Mouse (Mus musculus): ENCODE results near the gene Ifi47. TPM values are rescaled to one million over a fixed set of nuclear protein-coding genes. Genes with fewer than 3 reads are reported as not detected.

Gene Ifi47
- polyA plus RNA-seq, 1 experiment: 45.3 TPM

- H3K4me1 ChIP-seq (replicated peaks; ENCODE audit: control insufficient read depth, insufficient read depth, low read length): peaks cover 2% of the 10 kb centered on the region
- H3K27ac ChIP-seq (ENCODE audit: control insufficient read depth, insufficient read depth, low read length): no peak overlapping the region
- H3K36me3 ChIP-seq (ENCODE audit: control insufficient read depth, insufficient read depth, low read length): no peaks in the 10 kb centered on the region
- no peak for DNase-seq
- TF ChIP-seq POLR2A (IDR thresholded peaks at IDR 0.05; ENCODE audit: control insufficient read depth, extremely low read depth, insufficient read depth, low read length, poor library complexity) (no peak), CTCF (IDR thresholded peaks at IDR 0.05; ENCODE audit: borderline replicate concordance, control insufficient read depth, extremely low read depth, insufficient read depth, low read length, poor library complexity) (no peak)
- H3K27me3 ChIP-seq (ENCODE audit: control insufficient read depth, insufficient read depth, low read length): no peaks in the 10 kb centered on the region
- no peak overlapping the region for H3K4me3 ChIP-seq (ENCODE audit: control insufficient read depth, insufficient read depth, low read length)
- 98% methylated on average over 1 of the region's 1 CpGs for WGBS
These were observed 8.0 kb upstream of the Ifi47 start for GRCm38 (mm10) chr11:49068358-49068757.

- H3K4me1 ChIP-seq (replicated peaks; ENCODE audit: control insufficient read depth, insufficient read depth, low read length): peaks cover 10% of the 10 kb centered on the region
- WGBS: 73% methylated on average over 1 of the region's 1 CpGs
- TF ChIP-seq POLR2A (IDR thresholded peaks at IDR 0.05; ENCODE audit: control insufficient read depth, extremely low read depth, insufficient read depth, low read length, poor library complexity): no peak
- TF ChIP-seq CTCF (IDR thresholded peaks at IDR 0.05; ENCODE audit: borderline replicate concordance, control insufficient read depth, extremely low read depth, insufficient read depth, low read length, poor library complexity): no peak
- H3K27ac ChIP-seq (ENCODE audit: control insufficient read depth, insufficient read depth, low read length): no peak overlapping the region
- H3K36me3 ChIP-seq (ENCODE audit: control insufficient read depth, insufficient read depth, low read length): no peaks in the 10 kb centered on the region
- no peaks in the 10 kb centered on the region for H3K27me3 ChIP-seq (ENCODE audit: control insufficient read depth, insufficient read depth, low read length)
- no peak for DNase-seq
- H3K4me3 ChIP-seq (ENCODE audit: control insufficient read depth, insufficient read depth, low read length): no peak overlapping the region
These were observed 625 bp downstream of the Ifi47 start for GRCm38 (mm10) chr11:49077012-49077411.

GRCm38 (mm10) chr11:49078719-49079118, 2.3 kb downstream of the Ifi47 start:
- Histone ChIP-seq H3K27ac (ENCODE audit: control insufficient read depth, insufficient read depth, low read length) (no peak overlapping the region), H3K36me3 (ENCODE audit: control insufficient read depth, insufficient read depth, low read length) (no peaks in the 10 kb centered on the region), H3K4me3 (ENCODE audit: control insufficient read depth, insufficient read depth, low read length) (no peak overlapping the region), H3K27me3 (ENCODE audit: control insufficient read depth, insufficient read depth, low read length) (no peaks in the 10 kb centered on the region), H3K4me1 (replicated peaks; ENCODE audit: control insufficient read depth, insufficient read depth, low read length) (peaks cover 12% of the 10 kb centered on the region)
- 92% methylated on average over 3 of the region's 3 CpGs for WGBS
- no peak for TF ChIP-seq CTCF (IDR thresholded peaks at IDR 0.05; ENCODE audit: borderline replicate concordance, control insufficient read depth, extremely low read depth, insufficient read depth, low read length, poor library complexity)
- TF ChIP-seq POLR2A (IDR thresholded peaks at IDR 0.05; ENCODE audit: control insufficient read depth, extremely low read depth, insufficient read depth, low read length, poor library complexity): no peak
- DNase-seq: no peak

- no peak overlapping the region for H3K27ac ChIP-seq (ENCODE audit: control insufficient read depth, insufficient read depth, low read length)
- 88% methylated on average over 1 of the region's 1 CpGs for WGBS
- H3K36me3 ChIP-seq (ENCODE audit: control insufficient read depth, insufficient read depth, low read length): no peaks in the 10 kb centered on the region
- H3K27me3 ChIP-seq (ENCODE audit: control insufficient read depth, insufficient read depth, low read length): no peaks in the 10 kb centered on the region
- DNase-seq: no peak
- H3K4me1 ChIP-seq (replicated peaks; ENCODE audit: control insufficient read depth, insufficient read depth, low read length): peaks cover 14% of the 10 kb centered on the region
- no peak for TF ChIP-seq CTCF (IDR thresholded peaks at IDR 0.05; ENCODE audit: borderline replicate concordance, control insufficient read depth, extremely low read depth, insufficient read depth, low read length, poor library complexity)
- TF ChIP-seq POLR2A (IDR thresholded peaks at IDR 0.05; ENCODE audit: control insufficient read depth, extremely low read depth, insufficient read depth, low read length, poor library complexity): no peak
- no peak overlapping the region for H3K4me3 ChIP-seq (ENCODE audit: control insufficient read depth, insufficient read depth, low read length)
These were observed 4.2 kb downstream of the Ifi47 start for GRCm38 (mm10) chr11:49080636-49081035.

GRCm38 (mm10) chr11:49081356-49081755, 5.0 kb downstream of the Ifi47 start:
- Histone ChIP-seq H3K27ac (ENCODE audit: control insufficient read depth, insufficient read depth, low read length) (no peak overlapping the region), H3K4me1 (replicated peaks; ENCODE audit: control insufficient read depth, insufficient read depth, low read length) (peaks cover 14% of the 10 kb centered on the region), H3K4me3 (ENCODE audit: control insufficient read depth, insufficient read depth, low read length) (no peak overlapping the region), H3K36me3 (ENCODE audit: control insufficient read depth, insufficient read depth, low read length) (no peaks in the 10 kb centered on the region), H3K27me3 (ENCODE audit: control insufficient read depth, insufficient read depth, low read length) (no peaks in the 10 kb centered on the region)
- TF ChIP-seq CTCF (IDR thresholded peaks at IDR 0.05; ENCODE audit: borderline replicate concordance, control insufficient read depth, extremely low read depth, insufficient read depth, low read length, poor library complexity) (no peak), POLR2A (IDR thresholded peaks at IDR 0.05; ENCODE audit: control insufficient read depth, extremely low read depth, insufficient read depth, low read length, poor library complexity) (no peak)
- WGBS: 17% methylated on average over 4 of the region's 4 CpGs
- DNase-seq: no peak

GRCm38 (mm10) chr11:49081886-49082285, 5.5 kb downstream of the Ifi47 start:
- TF ChIP-seq POLR2A (IDR thresholded peaks at IDR 0.05; ENCODE audit: control insufficient read depth, extremely low read depth, insufficient read depth, low read length, poor library complexity) (no peak), CTCF (IDR thresholded peaks at IDR 0.05; ENCODE audit: borderline replicate concordance, control insufficient read depth, extremely low read depth, insufficient read depth, low read length, poor library complexity) (no peak)
- peaks cover 15% of the 10 kb centered on the region for H3K4me1 ChIP-seq (replicated peaks; ENCODE audit: control insufficient read depth, insufficient read depth, low read length)
- no peak overlapping the region for H3K27ac ChIP-seq (ENCODE audit: control insufficient read depth, insufficient read depth, low read length)
- no peak for DNase-seq
- no peak overlapping the region for H3K4me3 ChIP-seq (ENCODE audit: control insufficient read depth, insufficient read depth, low read length)
- H3K27me3 ChIP-seq (ENCODE audit: control insufficient read depth, insufficient read depth, low read length): no peaks in the 10 kb centered on the region
- 65% methylated on average over 3 of the region's 3 CpGs for WGBS
- H3K36me3 ChIP-seq (ENCODE audit: control insufficient read depth, insufficient read depth, low read length): no peaks in the 10 kb centered on the region

- no peak for TF ChIP-seq POLR2A (IDR thresholded peaks at IDR 0.05; ENCODE audit: control insufficient read depth, extremely low read depth, insufficient read depth, low read length, poor library complexity)
- no peak for TF ChIP-seq CTCF (IDR thresholded peaks at IDR 0.05; ENCODE audit: borderline replicate concordance, control insufficient read depth, extremely low read depth, insufficient read depth, low read length, poor library complexity)
- 90% methylated on average over 1 of the region's 1 CpGs for WGBS
- Histone ChIP-seq H3K4me1 (replicated peaks; ENCODE audit: control insufficient read depth, insufficient read depth, low read length) (peaks cover 15% of the 10 kb centered on the region), H3K4me3 (ENCODE audit: control insufficient read depth, insufficient read depth, low read length) (no peak overlapping the region), H3K27me3 (ENCODE audit: control insufficient read depth, insufficient read depth, low read length) (no peaks in the 10 kb centered on the region), H3K27ac (ENCODE audit: control insufficient read depth, insufficient read depth, low read length) (no peak overlapping the region), H3K36me3 (ENCODE audit: control insufficient read depth, insufficient read depth, low read length) (no peaks in the 10 kb centered on the region)
- DNase-seq: no peak
These were observed 6.8 kb downstream of the Ifi47 start for GRCm38 (mm10) chr11:49083146-49083545.
